Mouse (Mus musculus): ENCODE results near the gene Pth1r. TPM values are rescaled to one million over a fixed set of nuclear protein-coding genes. Genes with fewer than 3 reads are reported as not detected.
"Not testable (repeated sequence)": the region's sequence is repeated elsewhere in the genome, so short reads cannot be mapped to it uniquely, and the experiment has no call there.

The Pth1r gene
- polyA plus RNA-seq, 1 experiment, result 0.12 TPM

DNA sequence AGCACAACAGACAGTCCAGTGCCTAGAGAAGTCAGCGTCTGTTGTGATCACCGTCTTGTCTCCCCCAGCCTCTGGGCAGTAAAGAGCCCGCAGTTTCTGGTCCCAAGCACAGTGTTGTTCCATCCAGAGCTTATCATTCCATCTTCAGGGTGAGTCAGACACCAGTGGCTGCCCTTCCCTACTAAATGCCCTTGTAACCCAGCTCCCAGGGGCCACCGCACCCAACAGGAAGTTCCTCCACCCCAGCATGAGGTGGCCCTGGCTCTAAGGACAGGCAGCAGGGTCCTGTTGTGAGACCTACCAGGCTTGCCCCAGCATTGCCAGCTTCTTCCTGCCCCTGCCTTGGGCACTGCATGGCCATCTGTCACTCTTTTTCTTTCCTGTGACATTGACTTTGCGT is 61.4 kb downstream of the Pth1r start:
- Histone ChIP-seq H3ac (ENCODE audit: control insufficient read depth, insufficient read length, low read depth) (peak overlapping the region; percentile 16), H3K79me3 (ENCODE audit: low read depth) (peaks cover 19% of the 10 kb centered on the region), H3K36me3 (ENCODE audit: control insufficient read depth, insufficient read depth) (no peaks in the 10 kb centered on the region), H3K4me3 (ENCODE audit: insufficient read depth, poor library complexity, severe bottlenecking) (no peak overlapping the region), H3K27me3 (ENCODE audit: control insufficient read depth, insufficient read depth, insufficient read length) (no peaks in the 10 kb centered on the region), H3K79me2 (ENCODE audit: control insufficient read depth, insufficient read depth) (peaks cover 76% of the 10 kb centered on the region)
- no peak for TF ChIP-seq USF1 (IDR thresholded peaks at IDR 0.05; ENCODE audit: low read depth)

DNA sequence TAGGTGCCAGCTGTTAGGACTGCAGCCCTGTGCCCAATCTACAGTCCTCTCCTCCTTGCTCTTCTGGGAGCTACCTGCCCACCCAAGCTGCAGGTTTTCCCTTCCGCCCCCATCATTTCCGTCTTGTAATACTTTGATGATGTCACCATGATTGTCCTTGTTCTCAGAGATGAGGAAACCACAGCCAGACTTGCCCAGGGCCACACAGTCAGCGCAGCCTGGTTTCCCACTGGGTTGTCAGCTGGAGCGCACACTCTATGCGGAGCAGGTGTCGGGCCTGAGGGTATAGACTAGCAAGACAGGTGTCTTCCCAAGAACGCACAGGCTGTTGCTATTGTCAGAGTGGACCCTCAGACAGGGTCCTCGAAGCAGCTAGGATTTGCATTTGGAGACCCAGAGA is 61.8 kb downstream of the Pth1r start:
- Histone ChIP-seq H3K79me2 (ENCODE audit: control insufficient read depth, insufficient read depth) (peaks cover 72% of the 10 kb centered on the region), H3ac (ENCODE audit: control insufficient read depth, insufficient read length, low read depth) (peak overlapping the region; percentile 16), H3K79me3 (ENCODE audit: low read depth) (peaks cover 19% of the 10 kb centered on the region), H3K27me3 (ENCODE audit: control insufficient read depth, insufficient read depth, insufficient read length) (no peaks in the 10 kb centered on the region), H3K36me3 (ENCODE audit: control insufficient read depth, insufficient read depth) (no peaks in the 10 kb centered on the region), H3K4me3 (ENCODE audit: insufficient read depth, poor library complexity, severe bottlenecking) (no peak overlapping the region)
- no peak for TF ChIP-seq FOSL1 (IDR thresholded peaks at IDR 0.05; ENCODE audit: insufficient read depth, low read length, poor library complexity, severe bottlenecking)
- TF ChIP-seq MYOD1 (IDR thresholded peaks at IDR 0.05; ENCODE audit: control insufficient read depth, insufficient read length, low read depth), result peak; percentile 55
- TF ChIP-seq MAX (IDR thresholded peaks at IDR 0.05), result no peak
- TF ChIP-seq CTCF (IDR thresholded peaks at IDR 0.05; ENCODE audit: control insufficient read depth, insufficient read depth, insufficient read length), result no peak
- peak; percentile 9 for TF ChIP-seq CEBPB (IDR thresholded peaks at IDR 0.05; ENCODE audit: low read depth)

DNA sequence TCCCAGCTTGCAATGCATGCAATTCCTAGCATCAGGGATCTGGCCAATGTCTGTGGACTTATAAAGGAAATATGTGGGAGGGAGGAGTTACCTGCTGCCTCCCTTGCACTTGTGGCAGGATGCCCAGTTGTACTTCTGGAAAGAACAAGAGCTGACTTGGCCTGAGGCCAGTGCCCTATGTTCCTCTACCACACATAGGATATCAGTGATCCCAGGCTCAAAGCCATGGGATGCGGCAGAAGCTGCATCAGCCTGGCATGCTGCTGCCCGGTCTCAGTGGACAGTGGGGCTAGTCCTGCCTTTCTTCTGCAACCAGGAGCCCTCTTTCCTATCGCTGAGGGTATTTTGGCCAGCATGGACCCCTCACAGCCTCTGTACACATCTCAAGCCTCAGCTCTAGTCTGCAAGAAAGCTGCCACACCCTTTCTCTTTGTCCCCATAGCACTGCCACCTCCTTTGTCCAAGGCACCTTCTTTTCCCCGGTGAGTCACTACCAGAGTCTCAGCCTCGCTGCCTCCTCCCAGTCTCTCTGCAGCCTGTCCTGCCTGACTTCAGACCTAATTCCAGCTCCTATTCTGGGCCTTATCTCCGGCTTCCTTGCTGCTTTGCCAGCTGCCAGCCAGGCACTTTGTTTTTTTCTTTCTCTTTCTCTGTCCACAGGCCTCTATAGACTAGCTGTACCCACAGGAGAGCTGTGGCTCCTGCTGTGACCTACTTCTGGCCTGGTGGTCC is 62.7 kb downstream of the Pth1r start:
- no peak overlapping the region for H3K4me3 ChIP-seq (ENCODE audit: insufficient read depth, poor library complexity, severe bottlenecking)
- H3K79me3 ChIP-seq (ENCODE audit: low read depth), result peaks cover 25% of the 10 kb centered on the region
- no peak for TF ChIP-seq USF1 (IDR thresholded peaks at IDR 0.05; ENCODE audit: low read depth)
- TF ChIP-seq MYOD1 (IDR thresholded peaks at IDR 0.05; ENCODE audit: control insufficient read depth, insufficient read length, low read depth), result no peak
- no peak for TF ChIP-seq CTCF (IDR thresholded peaks at IDR 0.05; ENCODE audit: control insufficient read depth, insufficient read depth, insufficient read length)
- TF ChIP-seq MAX (IDR thresholded peaks at IDR 0.05), result peak; percentile 13
- TF ChIP-seq FOSL1 (IDR thresholded peaks at IDR 0.05; ENCODE audit: insufficient read depth, low read length, poor library complexity, severe bottlenecking), result no peak
- no peaks in the 10 kb centered on the region for H3K27me3 ChIP-seq (ENCODE audit: control insufficient read depth, insufficient read depth, insufficient read length)
- H3K36me3 ChIP-seq (ENCODE audit: control insufficient read depth, insufficient read depth), result no peaks in the 10 kb centered on the region
- H3ac ChIP-seq (ENCODE audit: control insufficient read depth, insufficient read length, low read depth), result peak overlapping the region; percentile 28
- H3K79me2 ChIP-seq (ENCODE audit: control insufficient read depth, insufficient read depth), result peaks cover 73% of the 10 kb centered on the region

DNA sequence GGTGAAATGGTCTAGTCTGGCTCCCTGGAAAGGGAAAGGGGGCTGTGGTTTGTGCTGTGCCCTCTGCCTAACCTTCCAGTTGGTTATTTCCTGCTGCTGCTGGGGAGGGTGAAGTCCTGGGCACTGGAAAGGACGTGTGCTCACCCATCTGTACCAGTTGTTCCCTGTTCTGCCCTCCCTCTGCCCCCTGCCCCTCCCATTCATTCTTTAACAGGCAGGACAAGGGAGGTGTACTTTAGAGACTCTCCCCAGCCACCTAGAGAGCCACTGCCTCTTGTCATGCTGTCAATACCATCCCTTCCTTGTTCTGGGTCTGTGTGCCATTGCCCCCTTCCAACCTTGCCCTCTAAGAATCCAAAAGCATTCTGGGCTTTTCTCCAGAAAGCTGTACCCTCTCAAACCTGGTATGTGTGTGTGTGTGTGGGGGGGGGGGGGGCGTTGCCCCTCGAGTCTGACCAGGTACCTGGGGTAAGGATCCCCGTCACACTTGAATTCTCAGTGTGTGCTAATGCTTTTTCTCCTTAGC is 63.3 kb downstream of the Pth1r start:
- H3K36me3 ChIP-seq (ENCODE audit: control insufficient read depth, insufficient read depth), result no peaks in the 10 kb centered on the region
- H3K79me2 ChIP-seq (ENCODE audit: control insufficient read depth, insufficient read depth), result peaks cover 75% of the 10 kb centered on the region
- no peak for TF ChIP-seq FOSL1 (IDR thresholded peaks at IDR 0.05; ENCODE audit: insufficient read depth, low read length, poor library complexity, severe bottlenecking)
- TF ChIP-seq CEBPB (IDR thresholded peaks at IDR 0.05; ENCODE audit: low read depth), result no peak
- no peak for TF ChIP-seq MYOG (IDR thresholded peaks at IDR 0.05; ENCODE audit: control insufficient read depth, extremely low read depth, insufficient read length)
- TF ChIP-seq USF1 (IDR thresholded peaks at IDR 0.05; ENCODE audit: low read depth), result no peak
- TF ChIP-seq CTCF (IDR thresholded peaks at IDR 0.05; ENCODE audit: control insufficient read depth, insufficient read depth, insufficient read length), result no peak
- TF ChIP-seq MYOD1 (IDR thresholded peaks at IDR 0.05; ENCODE audit: control insufficient read depth, insufficient read length, low read depth), result no peak
- TF ChIP-seq MAX (IDR thresholded peaks at IDR 0.05), result no peak
- no peaks in the 10 kb centered on the region for H3K27me3 ChIP-seq (ENCODE audit: control insufficient read depth, insufficient read depth, insufficient read length)
- no peak overlapping the region for H3K4me3 ChIP-seq (ENCODE audit: insufficient read depth, poor library complexity, severe bottlenecking)
- H3K79me3 ChIP-seq (ENCODE audit: low read depth), result peaks cover 29% of the 10 kb centered on the region
- no peak overlapping the region for H3ac ChIP-seq (ENCODE audit: control insufficient read depth, insufficient read length, low read depth)

DNA sequence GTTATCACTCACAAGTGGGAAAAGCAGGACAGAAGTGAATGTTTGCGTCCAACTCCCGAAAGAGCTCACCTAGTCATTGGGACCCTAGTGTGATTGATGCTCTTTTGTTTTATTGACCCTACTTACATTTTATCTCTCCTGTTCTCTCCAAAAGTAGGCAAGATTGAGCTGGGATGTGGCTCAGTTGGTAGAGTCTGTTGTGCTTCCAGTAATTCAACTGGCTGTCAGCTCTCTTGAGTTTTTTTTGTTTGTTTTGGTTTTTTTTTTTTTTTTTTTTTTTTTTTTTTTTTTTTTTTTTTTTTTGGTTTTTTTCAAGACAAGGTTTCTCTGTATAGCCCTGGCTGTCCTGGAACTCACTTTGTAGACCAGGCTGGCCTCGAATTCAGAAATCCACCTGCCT is 64.2 kb downstream of the Pth1r start:
- peaks cover 36% of the 10 kb centered on the region for H3K79me3 ChIP-seq (ENCODE audit: low read depth)
- not testable (repeated sequence) for H3ac ChIP-seq (ENCODE audit: control insufficient read depth, insufficient read length, low read depth); H3K4me3 ChIP-seq (ENCODE audit: insufficient read depth, poor library complexity, severe bottlenecking)

DNA sequence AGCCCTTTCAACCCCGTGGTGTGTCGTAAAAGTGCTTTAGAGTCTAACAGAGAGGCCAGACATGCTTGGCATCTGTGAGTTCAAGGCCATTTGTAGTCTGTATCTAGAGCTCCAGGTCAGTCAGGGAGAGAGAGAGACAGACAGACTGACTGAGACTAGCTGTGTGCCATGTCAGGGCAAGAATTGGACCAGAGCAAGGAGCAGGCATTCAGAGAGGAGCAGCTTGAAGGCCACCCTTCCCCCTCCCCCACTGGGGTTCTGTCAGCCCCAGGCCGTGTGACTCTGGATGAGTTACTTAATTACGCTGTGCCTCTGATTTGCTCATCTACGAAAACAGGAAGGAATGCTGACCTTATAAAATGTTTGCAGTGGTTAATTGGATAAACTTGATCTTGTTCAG is 64.7 kb downstream of the Pth1r start:
- no peaks in the 10 kb centered on the region for H3K27me3 ChIP-seq (ENCODE audit: control insufficient read depth, insufficient read depth, insufficient read length)
- TF ChIP-seq FOSL1 (IDR thresholded peaks at IDR 0.05; ENCODE audit: insufficient read depth, low read length, poor library complexity, severe bottlenecking) (no peak), USF1 (IDR thresholded peaks at IDR 0.05; ENCODE audit: low read depth) (no peak), MYOG (IDR thresholded peaks at IDR 0.05; ENCODE audit: control insufficient read depth, extremely low read depth, insufficient read length) (no peak), CTCF (IDR thresholded peaks at IDR 0.05; ENCODE audit: control insufficient read depth, insufficient read depth, insufficient read length) (no peak), MAX (IDR thresholded peaks at IDR 0.05) (no peak), CEBPB (IDR thresholded peaks at IDR 0.05; ENCODE audit: low read depth) (no peak), MYOD1 (IDR thresholded peaks at IDR 0.05; ENCODE audit: control insufficient read depth, insufficient read length, low read depth) (no peak)
- no peak overlapping the region for H3K4me3 ChIP-seq (ENCODE audit: insufficient read depth, poor library complexity, severe bottlenecking)
- peaks cover 36% of the 10 kb centered on the region for H3K79me3 ChIP-seq (ENCODE audit: low read depth)
- H3ac ChIP-seq (ENCODE audit: control insufficient read depth, insufficient read length, low read depth), result no peak overlapping the region
- H3K36me3 ChIP-seq (ENCODE audit: control insufficient read depth, insufficient read depth), result no peaks in the 10 kb centered on the region
- peaks cover 78% of the 10 kb centered on the region for H3K79me2 ChIP-seq (ENCODE audit: control insufficient read depth, insufficient read depth)

More for the DNA sequence above, 64.2 kb downstream of the Pth1r start:
- H3K27me3 ChIP-seq (ENCODE audit: control insufficient read depth, insufficient read depth, insufficient read length); H3K36me3 ChIP-seq (ENCODE audit: control insufficient read depth, insufficient read depth): not testable (repeated sequence)
- H3K79me2 ChIP-seq (ENCODE audit: control insufficient read depth, insufficient read depth), result peaks cover 78% of the 10 kb centered on the region

Measured in C2C12 (cell line).